Mouse (Mus musculus): ENCODE measurements around the gene Gm4792.

- TF ChIP-seq FOSL1 (IDR thresholded peaks at IDR 0.05; ENCODE audit: insufficient read depth, low read length, poor library complexity, severe bottlenecking), result no peak
- TF ChIP-seq CTCF (IDR thresholded peaks at IDR 0.05; ENCODE audit: control insufficient read depth, insufficient read depth, insufficient read length), result no peak
- no peak for TF ChIP-seq MAX (IDR thresholded peaks at IDR 0.05)
- no peak for TF ChIP-seq CEBPB (IDR thresholded peaks at IDR 0.05; ENCODE audit: low read depth)
- TF ChIP-seq USF1 (IDR thresholded peaks at IDR 0.05; ENCODE audit: low read depth), result no peak
Observed at GRCm38 (mm10) chr10:94313146-94313545, 14.6 kb upstream of the Gm4792 start.
